Mouse (Mus musculus) ovary, adult 18-20 months (tissue): ENCODE results near the gene Dpy30.
A peak's percentile ranks its signal among the peaks of the same experiment; 100 is the strongest.
"Not testable (repeated sequence)": the region's sequence is repeated elsewhere in the genome, so short reads cannot be mapped to it uniquely, and the experiment has no call there.

ENCODE experiments used
- DNase-seq: peaks from one replicate; pipeline ENCODE4 v3.0.0; 2022; ENCODE audit warnings: low spot score, mixed read lengths

The Dpy30 gene

GRCm38 (mm10) chr17:74323844-74324243, at the start of gene Dpy30:
Dpy30 (minus strand) TSS chr17:74323944.
- DNase-seq, result no peak

- no peak for DNase-seq
Measured at GRCm38 (mm10) chr17:74363592-74363991, 39.8 kb upstream of the Dpy30 start.

- DNase-seq, result no peak
Measured at GRCm38 (mm10) chr17:74341151-74341550, 17.4 kb upstream of the Dpy30 start.

GRCm38 (mm10) chr17:74338937-74339804, 15.4 kb upstream of the Dpy30 start, which contains the start of gene Spast:
Spast (plus strand) TSS chr17:74338987.
- peak; percentile 64 for DNase-seq

GRCm38 (mm10) chr17:74338225-74338931, 14.6 kb upstream of the Dpy30 start:
- peak; percentile 94 for DNase-seq

- DNase-seq, result no peak
Measured at GRCm38 (mm10) chr17:74331049-74331676, 7.4 kb upstream of the Dpy30 start.

- not testable (repeated sequence) for DNase-seq
Measured at GRCm38 (mm10) chr17:74328146-74328545, 4.4 kb upstream of the Dpy30 start.

GRCm38 (mm10) chr17:74327195-74327594, 3.5 kb upstream of the Dpy30 start:
- not testable (repeated sequence) for DNase-seq

GRCm38 (mm10) chr17:74322400-74323054, 1.2 kb downstream of the Dpy30 start:
- DNase-seq, result no peak

GRCm38 (mm10) chr17:74318721-74319120, 5.0 kb downstream of the Dpy30 start:
- no peak for DNase-seq

- peak; percentile 83 for DNase-seq
Measured at GRCm38 (mm10) chr17:74316309-74316863, 7.4 kb downstream of the Dpy30 start.

- no peak for DNase-seq
Measured at GRCm38 (mm10) chr17:74315445-74316308, 8.1 kb downstream of the Dpy30 start.

- DNase-seq, result no peak
Measured at GRCm38 (mm10) chr17:74306021-74306420, 17.7 kb downstream of the Dpy30 start.

GRCm38 (mm10) chr17:74305616-74306015, 18.1 kb downstream of the Dpy30 start:
- no peak for DNase-seq

- DNase-seq, result no peak
Measured at GRCm38 (mm10) chr17:74304060-74304459, 19.7 kb downstream of the Dpy30 start.

GRCm38 (mm10) chr17:74300089-74300488, 23.7 kb downstream of the Dpy30 start:
- DNase-seq, result no peak

- not testable (repeated sequence) for DNase-seq
Measured at GRCm38 (mm10) chr17:74296991-74297390, 26.8 kb downstream of the Dpy30 start.

- no peak for DNase-seq
Measured at GRCm38 (mm10) chr17:74296076-74296823, 27.5 kb downstream of the Dpy30 start.

- peak; percentile 81 for DNase-seq
Measured at GRCm38 (mm10) chr17:74295026-74295970, 28.4 kb downstream of the Dpy30 start, which contains the start of gene Memo1. Memo1 (minus strand) TSS chr17:74295521.
